Mouse (Mus musculus): ENCODE measurements around the gene Laptm5. TPM values are rescaled to one million over a fixed set of nuclear protein-coding genes. Genes with fewer than 3 reads are reported as not detected.

The Laptm5 gene
- polyA plus RNA-seq, 1 experiment = 903 TPM

- Histone ChIP-seq H3K4me1 (ENCODE audit: control insufficient read depth, insufficient read depth, insufficient read length) (peaks cover 18% of the 10 kb centered on the region; the same call in 1 of the 2 replicates), H3K27me3 (ENCODE audit: control insufficient read depth, insufficient read depth, low read length) (no peaks in the 10 kb centered on the region), H3K27ac (ENCODE audit: insufficient read depth, low read length) (no peak overlapping the region), H3K4me3 (ENCODE audit: extremely low read depth, insufficient read depth, insufficient read length) (no peak overlapping the region), H3K36me3 (ENCODE audit: control insufficient read depth, insufficient read depth, low read length) (no peaks in the 10 kb centered on the region)
- TF ChIP-seq CTCF (IDR thresholded peaks at IDR 0.05; ENCODE audit: extremely low read depth, insufficient read depth, insufficient read length, insufficient replicate concordance) (no peak), POLR2A (IDR thresholded peaks at IDR 0.05; ENCODE audit: low read depth, low read length) (no peak)
- 84% methylated on average over 6 of the region's 6 CpGs for WGBS
- DNase-seq (ENCODE audit: low read depth in 1 of 2, low spot score in 2 of 2) = no peak
Measured at GRCm38 (mm10) chr4:130895701-130896100, 17.2 kb upstream of the Laptm5 start.

- H3K4me1 ChIP-seq (ENCODE audit: control insufficient read depth, insufficient read depth, insufficient read length) = peaks cover 25% of the 10 kb centered on the region
- no peak for TF ChIP-seq POLR2A (IDR thresholded peaks at IDR 0.05; ENCODE audit: low read depth, low read length)
- TF ChIP-seq CTCF (IDR thresholded peaks at IDR 0.05; ENCODE audit: extremely low read depth, insufficient read depth, insufficient read length, insufficient replicate concordance) = peak; percentile 85; the same call in 1 of the 2 replicates
- H3K27ac ChIP-seq (ENCODE audit: insufficient read depth, low read length) = no peak overlapping the region
- no peaks in the 10 kb centered on the region for H3K36me3 ChIP-seq (ENCODE audit: control insufficient read depth, insufficient read depth, low read length)
- no peaks in the 10 kb centered on the region for H3K27me3 ChIP-seq (ENCODE audit: control insufficient read depth, insufficient read depth, low read length)
- WGBS = 38% methylated on average over 2 of the region's 2 CpGs
- peak in 1 of 2 experiments; percentile 72 for DNase-seq (ENCODE audit: low read depth in 1 of 2, low spot score in 2 of 2)
- no peak overlapping the region for H3K4me3 ChIP-seq (ENCODE audit: extremely low read depth, insufficient read depth, insufficient read length)
Measured at GRCm38 (mm10) chr4:130896372-130896771, 16.6 kb upstream of the Laptm5 start.

- Histone ChIP-seq H3K36me3 (ENCODE audit: control insufficient read depth, insufficient read depth, low read length) (no peaks in the 10 kb centered on the region), H3K27me3 (ENCODE audit: control insufficient read depth, insufficient read depth, low read length) (no peaks in the 10 kb centered on the region), H3K4me3 (ENCODE audit: extremely low read depth, insufficient read depth, insufficient read length) (no peak overlapping the region), H3K27ac (ENCODE audit: insufficient read depth, low read length) (peak overlapping the region; percentile 87), H3K4me1 (ENCODE audit: control insufficient read depth, insufficient read depth, insufficient read length) (peaks cover 47% of the 10 kb centered on the region)
- no peak for DNase-seq (ENCODE audit: low read depth in 1 of 2, low spot score in 2 of 2)
- TF ChIP-seq CTCF (IDR thresholded peaks at IDR 0.05; ENCODE audit: extremely low read depth, insufficient read depth, insufficient read length, insufficient replicate concordance) (no peak), POLR2A (IDR thresholded peaks at IDR 0.05; ENCODE audit: low read depth, low read length) (no peak)
- 25% methylated on average over 2 of the region's 3 CpGs for WGBS
Measured at GRCm38 (mm10) chr4:130899383-130899781, 13.5 kb upstream of the Laptm5 start.

GRCm38 (mm10) chr4:130899782-130900427 is 13.0 kb upstream of the Laptm5 start:
- 40% methylated on average over 6 of the region's 6 CpGs for WGBS
- DNase-seq (ENCODE audit: low read depth in 1 of 2, low spot score in 2 of 2) = peak; percentile 49 to 85

GRCm38 (mm10) chr4:130900746-130901145 is 12.2 kb upstream of the Laptm5 start:
- DNase-seq (ENCODE audit: low read depth in 1 of 2, low spot score in 2 of 2) = no peak
- H3K36me3 ChIP-seq (ENCODE audit: control insufficient read depth, insufficient read depth, low read length) = no peaks in the 10 kb centered on the region
- no peaks in the 10 kb centered on the region for H3K27me3 ChIP-seq (ENCODE audit: control insufficient read depth, insufficient read depth, low read length)
- H3K27ac ChIP-seq (ENCODE audit: insufficient read depth, low read length) = peak overlapping the region; percentile 31
- WGBS = 80% methylated on average over 7 of the region's 7 CpGs
- TF ChIP-seq POLR2A (IDR thresholded peaks at IDR 0.05; ENCODE audit: low read depth, low read length) (no peak), CTCF (IDR thresholded peaks at IDR 0.05; ENCODE audit: extremely low read depth, insufficient read depth, insufficient read length, insufficient replicate concordance) (no peak)
- H3K4me3 ChIP-seq (ENCODE audit: extremely low read depth, insufficient read depth, insufficient read length) = no peak overlapping the region
- peaks cover 59% of the 10 kb centered on the region for H3K4me1 ChIP-seq (ENCODE audit: control insufficient read depth, insufficient read depth, insufficient read length)

More at GRCm38 (mm10) chr4:130899782-130900427, 13.0 kb upstream of the Laptm5 start:
- H3K36me3 ChIP-seq (ENCODE audit: control insufficient read depth, insufficient read depth, low read length) = no peaks in the 10 kb centered on the region
- H3K27me3 ChIP-seq (ENCODE audit: control insufficient read depth, insufficient read depth, low read length) = no peaks in the 10 kb centered on the region
- H3K4me3 ChIP-seq (ENCODE audit: extremely low read depth, insufficient read depth, insufficient read length) = no peak overlapping the region
- peaks cover 52% of the 10 kb centered on the region for H3K4me1 ChIP-seq (ENCODE audit: control insufficient read depth, insufficient read depth, insufficient read length)
- peak overlapping the region; percentile 87 for H3K27ac ChIP-seq (ENCODE audit: insufficient read depth, low read length)
- TF ChIP-seq POLR2A (IDR thresholded peaks at IDR 0.05; ENCODE audit: low read depth, low read length) (no peak), CTCF (IDR thresholded peaks at IDR 0.05; ENCODE audit: extremely low read depth, insufficient read depth, insufficient read length, insufficient replicate concordance) (no peak)

GRCm38 (mm10) chr4:130902289-130902781 is 10.6 kb upstream of the Laptm5 start:
- Histone ChIP-seq H3K36me3 (ENCODE audit: control insufficient read depth, insufficient read depth, low read length) (no peaks in the 10 kb centered on the region), H3K4me3 (ENCODE audit: extremely low read depth, insufficient read depth, insufficient read length) (no peak overlapping the region), H3K27ac (ENCODE audit: insufficient read depth, low read length) (peak overlapping the region; percentile 79), H3K4me1 (ENCODE audit: control insufficient read depth, insufficient read depth, insufficient read length) (peaks cover 67% of the 10 kb centered on the region), H3K27me3 (ENCODE audit: control insufficient read depth, insufficient read depth, low read length) (no peaks in the 10 kb centered on the region)
- TF ChIP-seq CTCF (IDR thresholded peaks at IDR 0.05; ENCODE audit: extremely low read depth, insufficient read depth, insufficient read length, insufficient replicate concordance) = no peak
- no peak for TF ChIP-seq POLR2A (IDR thresholded peaks at IDR 0.05; ENCODE audit: low read depth, low read length)
- no peak for DNase-seq (ENCODE audit: low read depth in 1 of 2, low spot score in 2 of 2)
- WGBS = 9% methylated on average over 8 of the region's 8 CpGs

GRCm38 (mm10) chr4:130905025-130905424 is 7.9 kb upstream of the Laptm5 start:
- Histone ChIP-seq H3K27me3 (ENCODE audit: control insufficient read depth, insufficient read depth, low read length) (no peaks in the 10 kb centered on the region), H3K27ac (ENCODE audit: insufficient read depth, low read length) (peak overlapping the region; percentile 18; the same call in 1 of the 2 replicates), H3K36me3 (ENCODE audit: control insufficient read depth, insufficient read depth, low read length) (no peaks in the 10 kb centered on the region), H3K4me1 (ENCODE audit: control insufficient read depth, insufficient read depth, insufficient read length) (peaks cover 73% of the 10 kb centered on the region), H3K4me3 (ENCODE audit: extremely low read depth, insufficient read depth, insufficient read length) (no peak overlapping the region)
- WGBS = 61% methylated on average over 7 of the region's 7 CpGs
- TF ChIP-seq POLR2A (IDR thresholded peaks at IDR 0.05; ENCODE audit: low read depth, low read length) (no peak), CTCF (IDR thresholded peaks at IDR 0.05; ENCODE audit: extremely low read depth, insufficient read depth, insufficient read length, insufficient replicate concordance) (no peak)
- no peak for DNase-seq (ENCODE audit: low read depth in 1 of 2, low spot score in 2 of 2)
